Comparison of ENCODE assay signal across 21 mouse cellular contexts in the genomic region with DNA sequence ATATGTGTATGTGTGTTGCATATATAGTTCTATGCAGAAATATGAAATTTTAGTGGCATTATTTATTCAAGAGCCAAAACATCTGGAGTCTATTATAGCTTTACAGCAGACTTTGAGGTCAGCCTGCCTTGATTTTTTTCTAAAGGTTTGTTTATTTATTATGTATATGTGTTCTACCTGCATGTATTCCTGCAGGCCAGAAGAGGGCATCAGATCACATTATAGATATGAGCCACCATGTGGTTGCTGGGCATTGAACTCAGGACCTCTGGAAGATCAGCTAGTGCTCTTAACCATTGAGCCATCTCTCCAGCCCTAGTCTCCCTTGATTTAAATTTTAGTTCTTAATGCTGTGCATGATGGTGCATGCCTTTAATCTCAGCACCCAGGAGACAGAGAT. TPM values are rescaled to one million over a fixed set of nuclear protein-coding genes. Genes with fewer than 3 reads are reported as not detected.
A peak's percentile ranks its signal among the peaks of the same experiment; 100 is the strongest.
DNase-seq lines count a peak whose midpoint lies in the region; TF ChIP-seq lines count a peak whose summit lies in the region.
"Had no signal": no experiment of that assay in that cellular context is flagged by ENCODE, and none has a peak within 500 bp of the region (broad histone marks: within the 10 kb centered on the region; RNA-seq: fewer than 3 reads in every experiment).

No protein-coding gene starts in this region.

- H3K4me3 ChIP-seq in layer of hippocampus, adult 2 months, result no peak overlapping the region
- H3K4me3 ChIP-seq: heart, embryonic 12.5 days; lung, embryonic 15.5 days; neural tube, embryonic 13.5 days had no signal

- TF ChIP-seq CTCF in layer of hippocampus, adult 2 months (conservative IDR thresholded peaks at IDR 0.05), result peak; percentile 63

- no peak overlapping the region for H3K27ac ChIP-seq in layer of hippocampus, adult 2 months
- H3K27ac ChIP-seq: hindbrain, embryonic 14.5 days; lung, embryonic 15.5 days; neural tube, embryonic 13.5 days had no signal

- intact Hi-C loops in heart, postnatal 14 days (cut with DNase I), result no loop called here

- DNase-seq in layer of hippocampus, adult 2 months (ENCODE audit: low spot score in 2 of 2), result no peak
- no peak for DNase-seq in layer of hippocampus, adult 18-20 months (ENCODE audit: low spot score in 2 of 2)
- DNase-seq in 416B (ENCODE audit: low read depth), result peak; percentile 48
- DNase-seq in CD4-positive helper T cell, adult 2 months (ENCODE audit: low read depth, low spot score), result peak; percentile 13
- DNase-seq in induced T-regulatory cell, adult 2 months (ENCODE audit: low read depth), result peak; percentile 29
- DNase-seq in right cerebral cortex, postnatal 36 days (ENCODE audit: low spot score in 2 of 2), result no peak
- no peak for DNase-seq in heart, postnatal 14 days
- DNase-seq: adrenal gland, postnatal 36 days; cerebellum, adult 11-12 months; cerebellum, postnatal 25 days; embryo, embryonic 11 days; kidney, adult 11 months; kidney, postnatal 10 days; left cerebral cortex, postnatal 4 days; liver; right cerebral cortex, adult 18-20 months; thymus, adult 18-20 months had no signal

RNA-seq across cellular contexts. Expression of gene Nde1, which starts 15.4 kb away (rescaled TPM):
- 10 to 100 TPM; 30.9 to 32.6 TPM for total RNA-seq in layer of hippocampus, adult 2 months (2021)
- 10 to 100 TPM; 29.0 TPM for total RNA-seq in layer of hippocampus, adult 18-20 months (2021)
- total RNA-seq in heart, postnatal 14 days (2021), result 10 to 100 TPM; 31.6 to 32.1 TPM

RNA-seq across cellular contexts. Expression of gene Marf1, which starts 15.4 kb away (rescaled TPM):
- total RNA-seq in layer of hippocampus, adult 2 months (2021), result 100 to 1,000 TPM; 134 to 138 TPM
- total RNA-seq in layer of hippocampus, adult 18-20 months (2021), result 100 to 1,000 TPM; 131 to 142 TPM
- 10 to 100 TPM; 28.9 to 29.5 TPM for total RNA-seq in heart, postnatal 14 days (2021)

Comparison
In these comparisons a context has a peak if more than half of its experiments do, and no peak if none do; other contexts are left out.
1. DNase-seq: peak in 416B (single experiment), CD4-positive helper T cell, adult 2 months (single experiment) and induced T-regulatory cell, adult 2 months (single experiment); none in layer of hippocampus, adult 2 months (0 of 2), layer of hippocampus, adult 18-20 months (0 of 2), right cerebral cortex, postnatal 36 days (0 of 2) and heart, postnatal 14 days (0 of 2).
2. RNA of gene Marf1, which starts 15.4 kb away (total RNA-seq): 131 to 142 TPM in layer of hippocampus, adult 18-20 months and 134 to 138 TPM in layer of hippocampus, adult 2 months; 28.9 to 29.5 TPM in heart, postnatal 14 days; every median in the first group is over 4 times any median in the second.